Mouse (Mus musculus) erythroblast, embryonic 14.5 days (primary cell): ENCODE results near the gene Myh9.

Experiments
- GATA1 ChIP-seq: IDR thresholded peaks from 2 replicates; pipeline ENCODE4 v1.6.1; 2012; ENCODE audit warnings: low read length, inconsistent platforms, mixed read lengths
- TAL1 ChIP-seq: IDR thresholded peaks from 3 replicates; pipeline ENCODE4 v1.6.1; 2012; ENCODE audit warnings: low read length, inconsistent platforms, mixed read lengths

- no peak for TF ChIP-seq GATA1
- TF ChIP-seq TAL1 = no peak
Measured at GRCm38 (mm10) chr15:77889761-77890422, 47.9 kb upstream of the Myh9 start.
